Mouse (Mus musculus): Measurements from ENCODE around the gene Foxp1.

- TF ChIP-seq TCF12 (IDR thresholded peaks at IDR 0.05; ENCODE audit: low read depth, low read length), result no peak
- no peak for TF ChIP-seq CTCF (IDR thresholded peaks at IDR 0.05 in 2 of 3, conservative IDR thresholded peaks at IDR 0.05 in 1 of 3; ENCODE audit: control insufficient read depth in 1 of 3, insufficient read depth in 1 of 3, low read depth in 2 of 3, low read length in 3 of 3, poor library complexity in 1 of 3, severe bottlenecking in 1 of 3)
- no peak for TF ChIP-seq MYC (IDR thresholded peaks at IDR 0.05; ENCODE audit: low read depth, low read length)
- TF ChIP-seq MAX (IDR thresholded peaks at IDR 0.05; ENCODE audit: low read length), result no peak
- no peak for TF ChIP-seq POLR2A (IDR thresholded peaks at IDR 0.05; ENCODE audit: control insufficient read depth in 1 of 2, insufficient read depth in 1 of 2, low read depth in 1 of 2, low read length in 2 of 2, poor library complexity in 1 of 2)
- no peak for TF ChIP-seq ZNF384 (IDR thresholded peaks at IDR 0.05; ENCODE audit: low read depth, low read length)
- no peak for TF ChIP-seq CHD2 (IDR thresholded peaks at IDR 0.05; ENCODE audit: low read length)
- TF ChIP-seq ZMIZ1 (IDR thresholded peaks at IDR 0.05; ENCODE audit: low read depth, low read length), result no peak
- TF ChIP-seq EP300 (IDR thresholded peaks at IDR 0.05; ENCODE audit: low read depth in 1 of 2, low read length in 2 of 2), result no peak
Measured at GRCm38 (mm10) chr6:99300235-99300634, 222.3 kb downstream of the Foxp1 start.

Measured in MEL (cell line).